Mouse (Mus musculus): ENCODE data around the gene Ptprk.

- TF ChIP-seq MAX (IDR thresholded peaks at IDR 0.05; ENCODE audit: low read depth) (no peak), MYOG (IDR thresholded peaks at IDR 0.05; ENCODE audit: control insufficient read depth in 1 of 3, insufficient read depth in 1 of 3, insufficient read length in 2 of 3, low read depth in 2 of 3) (no peak), POLR2AphosphoS2 (IDR thresholded peaks at IDR 0.05; ENCODE audit: insufficient read length, low read depth) (no peak), POLR2A (IDR thresholded peaks at IDR 0.05; ENCODE audit: insufficient read length, low read depth) (no peak), MYOD1 (IDR thresholded peaks at IDR 0.05; ENCODE audit: control insufficient read depth in 1 of 3, insufficient read length in 2 of 3, low read depth in 2 of 3) (no peak), USF1 (IDR thresholded peaks at IDR 0.05; ENCODE audit: low read depth) (no peak), REST (IDR thresholded peaks at IDR 0.05; ENCODE audit: insufficient read depth, insufficient read length) (no peak), E2F4 (IDR thresholded peaks at IDR 0.05; ENCODE audit: insufficient read depth) (no peak), TCF12 (IDR thresholded peaks at IDR 0.05; ENCODE audit: insufficient read depth, poor library complexity, severe bottlenecking) (no peak), CEBPB (IDR thresholded peaks at IDR 0.05; ENCODE audit: insufficient read depth, poor library complexity, severe bottlenecking) (no peak), SRF (IDR thresholded peaks at IDR 0.05; ENCODE audit: control insufficient read depth, insufficient read length, low read depth) (no peak)
Measured at GRCm38 (mm10) chr10:28223602-28224001, 149.0 kb downstream of the Ptprk start.

Data from myocyte (in vitro differentiated cells).